Mouse (Mus musculus) cortical plate, adult 2 months (tissue): ENCODE measurements around the gene Ddx25. TPM values are rescaled to one million over a fixed set of nuclear protein-coding genes. Genes with fewer than 3 reads are reported as not detected.

Source experiments
- H3K27ac ChIP-seq: fragments of 200-500 bp; 2 replicates; pipeline ENCODE4 v1.5.1; 2012; ENCODE audit warnings: low read length, control low read depth, inconsistent platforms; ENCODE audit not compliant: insufficient read depth
- H3K4me1 ChIP-seq: fragments of 200-500 bp; 2 replicates; pipeline ENCODE4 v1.6.1; 2011; ENCODE audit warnings: low read length; ENCODE audit not compliant: control insufficient read depth, insufficient read depth
- H3K4me3 ChIP-seq: fragments of 200-500 bp; 2 replicates; pipeline ENCODE4 v1.5.1; 2011; ENCODE audit warnings: mild to moderate bottlenecking, low read length, control low read depth; ENCODE audit not compliant: insufficient read depth
- CTCF ChIP-seq: fragments of 200-500 bp; IDR thresholded peaks from 2 replicates; pipeline ENCODE4 v1.5.1; 2011; ENCODE audit warnings: mild to moderate bottlenecking, control low read depth, low read length; ENCODE audit not compliant: insufficient read depth; ENCODE audit errors: extremely low read depth
- POLR2A ChIP-seq: fragments of 200-500 bp; IDR thresholded peaks from 2 replicates; pipeline ENCODE4 v1.6.1; 2011; ENCODE audit warnings: mild to moderate bottlenecking, low read length, control low read depth; ENCODE audit not compliant: insufficient read depth; ENCODE audit errors: extremely low read depth
- polyA plus RNA-seq: library from polyadenylated mRNA; depleted of rRNA; stranded (reverse); fragments of >200 nt; gene quantifications from 2 replicates; pipeline ENCODE4 v1.2.3, GENCODE M21; 2012

The Ddx25 gene
- polyA plus RNA-seq, 1 experiment = 13.9 TPM

- Histone ChIP-seq H3K4me3 (no peak overlapping the region), H3K4me1 (peaks cover 2% of the 10 kb centered on the region; the same call in 1 of the 2 replicates), H3K27ac (no peak overlapping the region)
- no peak for TF ChIP-seq CTCF
- TF ChIP-seq POLR2A = no peak
Measured at GRCm38 (mm10) chr9:35561583-35561982, 3.3 kb upstream of the Ddx25 start.

- H3K4me3 ChIP-seq = no peak overlapping the region
- H3K4me1 ChIP-seq = peaks cover 2% of the 10 kb centered on the region; the same call in 1 of the 2 replicates
- H3K27ac ChIP-seq = no peak overlapping the region
- no peak for TF ChIP-seq CTCF
- TF ChIP-seq POLR2A = no peak
Measured at GRCm38 (mm10) chr9:35561076-35561475, 2.7 kb upstream of the Ddx25 start.

- TF ChIP-seq POLR2A = peak; percentile 83
- no peak for TF ChIP-seq CTCF
- Histone ChIP-seq H3K4me3 (peak overlapping the region; percentile 70), H3K27ac (no peak overlapping the region), H3K4me1 (peaks cover 2% of the 10 kb centered on the region; the same call in 1 of the 2 replicates)
Measured at GRCm38 (mm10) chr9:35559009-35559890, 922 bp upstream of the Ddx25 start.

GRCm38 (mm10) chr9:35556494-35557102 is 1.7 kb downstream of the Ddx25 start:
- Histone ChIP-seq H3K27ac (no peak overlapping the region), H3K4me1 (peaks cover 3% of the 10 kb centered on the region; the same call in 1 of the 2 replicates), H3K4me3 (no peak overlapping the region)
- TF ChIP-seq CTCF = no peak
- TF ChIP-seq POLR2A = no peak

- no peak for TF ChIP-seq POLR2A
- no peak for TF ChIP-seq CTCF
- Histone ChIP-seq H3K27ac (no peak overlapping the region), H3K4me3 (no peak overlapping the region), H3K4me1 (peaks cover 1% of the 10 kb centered on the region; the same call in 1 of the 2 replicates)
Measured at GRCm38 (mm10) chr9:35548455-35548854, 9.9 kb downstream of the Ddx25 start.

GRCm38 (mm10) chr9:35546745-35547144 is 11.6 kb downstream of the Ddx25 start:
- H3K4me1 ChIP-seq = no peaks in the 10 kb centered on the region
- TF ChIP-seq POLR2A = no peak
- TF ChIP-seq CTCF = no peak
- no peak overlapping the region for H3K27ac ChIP-seq
- no peak overlapping the region for H3K4me3 ChIP-seq

GRCm38 (mm10) chr9:35545704-35546103 is 12.6 kb downstream of the Ddx25 start:
- no peaks in the 10 kb centered on the region for H3K4me1 ChIP-seq
- H3K27ac ChIP-seq = no peak overlapping the region
- TF ChIP-seq POLR2A (no peak), CTCF (peak; percentile 49)
- no peak overlapping the region for H3K4me3 ChIP-seq

GRCm38 (mm10) chr9:35544666-35545065 is 13.7 kb downstream of the Ddx25 start:
- TF ChIP-seq POLR2A (no peak), CTCF (no peak)
- Histone ChIP-seq H3K4me3 (no peak overlapping the region), H3K27ac (no peak overlapping the region), H3K4me1 (no peaks in the 10 kb centered on the region)

- H3K4me3 ChIP-seq = no peak overlapping the region
- H3K4me1 ChIP-seq = no peaks in the 10 kb centered on the region
- H3K27ac ChIP-seq = no peak overlapping the region
- no peak for TF ChIP-seq CTCF
- no peak for TF ChIP-seq POLR2A
Measured at GRCm38 (mm10) chr9:35543099-35543860, 15.0 kb downstream of the Ddx25 start.

- Histone ChIP-seq H3K27ac (no peak overlapping the region), H3K4me1 (no peaks in the 10 kb centered on the region), H3K4me3 (no peak overlapping the region)
- TF ChIP-seq POLR2A (no peak), CTCF (no peak)
Measured at GRCm38 (mm10) chr9:35541941-35542340, 16.4 kb downstream of the Ddx25 start.
